Mouse (Mus musculus): ENCODE data around the gene Phldb3. TPM values are rescaled to one million over a fixed set of nuclear protein-coding genes. Genes with fewer than 3 reads are reported as not detected.

The Phldb3 gene
- polyA plus RNA-seq, 1 experiment from 2014 or later, result 1.1 TPM

GRCm38 (mm10) chr7:24577811-24578210 lies 32.8 kb upstream of the Phldb3 start:
- H3K4me1 ChIP-seq, result no peaks in the 10 kb centered on the region
- ATAC-seq (ENCODE audit: insufficient number of reproducible peaks, low FRiP score, low TSS enrichment, low read depth), result no peak
- no peak overlapping the region for H3K27ac ChIP-seq (replicated peaks)
- peaks cover 6% of the 10 kb centered on the region for H3K36me3 ChIP-seq
- no peak overlapping the region for H3K9ac ChIP-seq
- no peak overlapping the region for H3K4me2 ChIP-seq (replicated peaks)
- H3K27me3 ChIP-seq, result no peaks in the 10 kb centered on the region
- no peaks in the 10 kb centered on the region for H3K9me3 ChIP-seq (replicated peaks)
- no peak overlapping the region for H3K4me3 ChIP-seq (replicated peaks)
- 86% methylated on average over 10 of the region's 10 CpGs for WGBS

- WGBS, result 89% methylated on average over 6 of the region's 6 CpGs
- Histone ChIP-seq H3K9me3 (replicated peaks) (no peaks in the 10 kb centered on the region), H3K27ac (replicated peaks) (no peak overlapping the region), H3K9ac (no peak overlapping the region), H3K27me3 (peaks cover 23% of the 10 kb centered on the region), H3K4me1 (peaks cover 10% of the 10 kb centered on the region), H3K36me3 (no peaks in the 10 kb centered on the region), H3K4me2 (replicated peaks) (no peak overlapping the region), H3K4me3 (replicated peaks) (no peak overlapping the region)
- ATAC-seq (ENCODE audit: insufficient number of reproducible peaks, low FRiP score, low TSS enrichment, low read depth), result no peak
These were observed 25.7 kb upstream of the Phldb3 start for GRCm38 (mm10) chr7:24584876-24585275.

- ATAC-seq (ENCODE audit: insufficient number of reproducible peaks, low FRiP score, low TSS enrichment, low read depth), result no peak
- H3K9ac ChIP-seq, result no peak overlapping the region
- 33% methylated on average over 16 of the region's 16 CpGs for WGBS
- H3K4me3 ChIP-seq (replicated peaks), result no peak overlapping the region
- no peak overlapping the region for H3K4me2 ChIP-seq (replicated peaks)
- H3K4me1 ChIP-seq, result peaks cover 10% of the 10 kb centered on the region
- H3K27ac ChIP-seq (replicated peaks), result no peak overlapping the region
- peaks cover 23% of the 10 kb centered on the region for H3K27me3 ChIP-seq
- no peaks in the 10 kb centered on the region for H3K36me3 ChIP-seq
- no peaks in the 10 kb centered on the region for H3K9me3 ChIP-seq (replicated peaks)
These were observed 24.6 kb upstream of the Phldb3 start for GRCm38 (mm10) chr7:24585995-24586394.

- Histone ChIP-seq H3K36me3 (no peaks in the 10 kb centered on the region), H3K4me3 (replicated peaks) (peak overlapping the region; percentile 60), H3K4me1 (peaks cover 10% of the 10 kb centered on the region), H3K9me3 (replicated peaks) (no peaks in the 10 kb centered on the region), H3K4me2 (replicated peaks) (peak overlapping the region; percentile 71), H3K27ac (replicated peaks) (peak overlapping the region; percentile 29; the same call in 1 of the 2 replicates), H3K9ac (no peak overlapping the region), H3K27me3 (peaks cover 23% of the 10 kb centered on the region)
- 0 out of 2 replicates have a peak, but pooled peaks have one; percentile 41 for ATAC-seq (ENCODE audit: insufficient number of reproducible peaks, low FRiP score, low TSS enrichment, low read depth)
- WGBS, result 7% methylated on average over 8 of the region's 8 CpGs
These were observed 23.7 kb upstream of the Phldb3 start for GRCm38 (mm10) chr7:24586828-24587227.

GRCm38 (mm10) chr7:24587330-24588105 lies 23.0 kb upstream of the Phldb3 start, which contains the start of the genes Ethe1 and Zfp575:
Ethe1 (plus strand) TSS chr7:24587543.
Zfp575 (minus strand) TSS chr7:24587641.
- peak within 1 kb of the TSS; percentile 60 for H3K4me3 ChIP-seq (replicated peaks)
- H3K4me2 ChIP-seq (replicated peaks), result peak within 1 kb of the TSS; percentile 71
- peak; percentile 67 for ATAC-seq (ENCODE audit: insufficient number of reproducible peaks, low FRiP score, low TSS enrichment, low read depth)
- no peaks in the 10 kb centered on the region for H3K36me3 ChIP-seq
- WGBS, result 7% methylated on average over 30 of the region's 30 CpGs
- H3K4me1 ChIP-seq, result peaks cover 10% of the 10 kb centered on the region
- peaks cover 23% of the 10 kb centered on the region for H3K27me3 ChIP-seq
- peak within 1 kb of the TSS; percentile 39 for H3K9ac ChIP-seq
- no peaks in the 10 kb centered on the region for H3K9me3 ChIP-seq (replicated peaks)
- peak within 1 kb of the TSS; percentile 29; the same call in 1 of the 2 replicates for H3K27ac ChIP-seq (replicated peaks)

GRCm38 (mm10) chr7:24588336-24588735 lies 22.2 kb upstream of the Phldb3 start:
- no peak overlapping the region for H3K27ac ChIP-seq (replicated peaks)
- no peak overlapping the region for H3K9ac ChIP-seq
- no peak for ATAC-seq (ENCODE audit: insufficient number of reproducible peaks, low FRiP score, low TSS enrichment, low read depth)
- peaks cover 23% of the 10 kb centered on the region for H3K27me3 ChIP-seq
- H3K4me3 ChIP-seq (replicated peaks), result no peak overlapping the region
- no peaks in the 10 kb centered on the region for H3K36me3 ChIP-seq
- 82% methylated on average over 13 of the region's 13 CpGs for WGBS
- H3K9me3 ChIP-seq (replicated peaks), result no peaks in the 10 kb centered on the region
- H3K4me1 ChIP-seq, result peaks cover 10% of the 10 kb centered on the region
- H3K4me2 ChIP-seq (replicated peaks), result no peak overlapping the region

- WGBS, result 59% methylated on average over 5 of the region's 5 CpGs
- H3K36me3 ChIP-seq, result no peaks in the 10 kb centered on the region
- peaks cover 4% of the 10 kb centered on the region; the same call in 1 of the 2 replicates for H3K27me3 ChIP-seq
- H3K4me2 ChIP-seq (replicated peaks), result no peak overlapping the region
- no peak for ATAC-seq (ENCODE audit: insufficient number of reproducible peaks, low FRiP score, low TSS enrichment, low read depth)
- H3K4me1 ChIP-seq, result peaks cover 21% of the 10 kb centered on the region
- H3K27ac ChIP-seq (replicated peaks), result no peak overlapping the region
- H3K9me3 ChIP-seq (replicated peaks), result no peaks in the 10 kb centered on the region
- H3K4me3 ChIP-seq (replicated peaks), result no peak overlapping the region
- H3K9ac ChIP-seq, result no peak overlapping the region
These were observed 18.8 kb upstream of the Phldb3 start for GRCm38 (mm10) chr7:24591735-24592134.

- Histone ChIP-seq H3K27ac (replicated peaks) (no peak overlapping the region), H3K4me3 (replicated peaks) (no peak overlapping the region), H3K4me1 (peaks cover 17% of the 10 kb centered on the region), H3K4me2 (replicated peaks) (no peak overlapping the region), H3K36me3 (no peaks in the 10 kb centered on the region), H3K27me3 (0 out of 2 replicates have a peak, but pooled peaks cover 2% of the 10 kb centered on the region), H3K9ac (no peak overlapping the region), H3K9me3 (replicated peaks) (no peaks in the 10 kb centered on the region)
- 56% methylated on average over 4 of the region's 4 CpGs for WGBS
- ATAC-seq (ENCODE audit: insufficient number of reproducible peaks, low FRiP score, low TSS enrichment, low read depth), result no peak
These were observed 18.4 kb upstream of the Phldb3 start for GRCm38 (mm10) chr7:24592163-24592562.

GRCm38 (mm10) chr7:24592781-24593180 lies 17.8 kb upstream of the Phldb3 start:
- H3K9me3 ChIP-seq (replicated peaks), result no peaks in the 10 kb centered on the region
- no peak overlapping the region for H3K4me2 ChIP-seq (replicated peaks)

GRCm38 (mm10) chr7:24593621-24594308 lies 16.8 kb upstream of the Phldb3 start:
- Histone ChIP-seq H3K4me2 (replicated peaks) (peak overlapping the region; percentile 68), H3K9me3 (replicated peaks) (no peaks in the 10 kb centered on the region), H3K4me3 (replicated peaks) (peak overlapping the region; percentile 70), H3K36me3 (no peaks in the 10 kb centered on the region), H3K27ac (replicated peaks) (no peak overlapping the region), H3K9ac (peak overlapping the region; percentile 64), H3K27me3 (0 out of 2 replicates have a peak, but pooled peaks cover 2% of the 10 kb centered on the region), H3K4me1 (peaks cover 10% of the 10 kb centered on the region)
- WGBS, result 1% methylated on average over 39 of the region's 39 CpGs
- ATAC-seq (ENCODE audit: insufficient number of reproducible peaks, low FRiP score, low TSS enrichment, low read depth), result peak; percentile 90

More at GRCm38 (mm10) chr7:24592781-24593180, 17.8 kb upstream of the Phldb3 start:
- H3K4me3 ChIP-seq (replicated peaks), result no peak overlapping the region
- ATAC-seq (ENCODE audit: insufficient number of reproducible peaks, low FRiP score, low TSS enrichment, low read depth), result no peak
- no peak overlapping the region for H3K9ac ChIP-seq
- H3K36me3 ChIP-seq, result no peaks in the 10 kb centered on the region
- 0 out of 2 replicates have a peak, but pooled peaks cover 2% of the 10 kb centered on the region for H3K27me3 ChIP-seq
- no peak overlapping the region for H3K27ac ChIP-seq (replicated peaks)
- peaks cover 10% of the 10 kb centered on the region for H3K4me1 ChIP-seq
- WGBS, result 78% methylated on average over 6 of the region's 6 CpGs

- H3K36me3 ChIP-seq, result no peaks in the 10 kb centered on the region
- 4% methylated on average over 13 of the region's 13 CpGs for WGBS
- peak overlapping the region; percentile 68 for H3K4me2 ChIP-seq (replicated peaks)
- H3K4me3 ChIP-seq (replicated peaks), result peak overlapping the region; percentile 70
- H3K27ac ChIP-seq (replicated peaks), result no peak overlapping the region
- peaks cover 10% of the 10 kb centered on the region for H3K4me1 ChIP-seq
- H3K9ac ChIP-seq, result peak overlapping the region; percentile 64
- 0 out of 2 replicates have a peak, but pooled peaks cover 2% of the 10 kb centered on the region for H3K27me3 ChIP-seq
- 0 out of 2 replicates have a peak, but pooled peaks have one; percentile 8 for ATAC-seq (ENCODE audit: insufficient number of reproducible peaks, low FRiP score, low TSS enrichment, low read depth)
- H3K9me3 ChIP-seq (replicated peaks), result no peaks in the 10 kb centered on the region
These were observed 16.2 kb upstream of the Phldb3 start for GRCm38 (mm10) chr7:24594309-24594803.
